Mouse (Mus musculus) cerebellum, postnatal 36 days (tissue): ENCODE data around the gene Gm49486.
"Not testable (repeated sequence)": the region's sequence is repeated elsewhere in the genome, so short reads cannot be mapped to it uniquely, and the experiment has no call there.

Source experiments
- DNase-seq, 2 experiments: peaks; one replicate each; pipeline ENCODE4 v3.0.0; 2021 to 2022; ENCODE audit warnings: mixed read lengths in 2 of 2

Gm49486 gene

GRCm38 (mm10) chr15:79229058-79229821 lies at the start of gene Gm49486, which contains the start of gene Pick1:
Gm49486 (plus strand) TSS chr15:79229391.
Pick1 (plus strand) TSS chr15:79229173.
- peak; percentile 92 to 95 for DNase-seq

DNA sequence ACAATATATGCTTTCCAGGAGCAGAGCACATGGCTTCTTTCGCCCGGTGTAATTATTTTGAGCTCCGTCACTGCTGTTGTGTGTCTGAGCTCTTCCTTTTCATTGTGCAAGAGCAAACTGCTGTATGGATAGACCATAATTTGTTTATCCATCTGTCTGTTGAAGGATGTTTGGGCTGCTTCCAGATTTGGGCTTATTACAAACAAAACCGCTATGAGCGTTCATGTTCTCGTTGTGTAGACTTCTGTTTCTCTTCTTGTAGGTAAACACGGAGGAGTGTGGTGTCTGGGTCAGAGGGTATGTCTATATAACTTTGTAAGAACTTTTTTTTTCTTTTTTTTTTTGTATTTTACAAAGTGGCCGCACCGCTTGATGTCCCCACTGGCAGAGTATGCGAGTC lies 44.0 kb upstream of the Gm49486 start:
- DNase-seq, result no peak

GRCm38 (mm10) chr15:79187819-79188218 lies 41.4 kb upstream of the Gm49486 start:
- no peak for DNase-seq

- DNase-seq, result no peak
Observed at GRCm38 (mm10) chr15:79191426-79191825, 37.8 kb upstream of the Gm49486 start.

DNA sequence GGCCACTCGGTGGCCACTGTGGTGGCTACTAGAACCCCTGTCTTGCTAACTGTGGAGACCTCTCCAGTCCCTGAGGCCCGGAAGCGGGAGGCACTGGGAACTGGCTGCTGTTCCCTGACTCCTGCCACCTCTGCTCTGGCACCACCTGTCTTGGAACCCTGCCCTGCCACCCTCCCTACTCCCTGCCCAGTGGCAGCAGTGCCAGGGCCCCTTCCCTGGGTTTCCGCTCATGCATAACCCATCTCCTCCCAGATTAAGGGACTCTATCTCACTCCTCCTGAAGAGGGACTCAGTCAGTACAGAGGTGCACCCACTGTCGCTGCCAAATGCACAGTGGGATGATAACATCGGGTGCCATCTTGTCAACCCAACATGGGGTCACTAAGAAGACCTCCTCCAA lies 36.7 kb upstream of the Gm49486 start:
- DNase-seq, result no peak

GRCm38 (mm10) chr15:79192885-79193845 lies 36.0 kb upstream of the Gm49486 start:
- DNase-seq, result no peak

GRCm38 (mm10) chr15:79194048-79194447 lies 35.1 kb upstream of the Gm49486 start:
- no peak for DNase-seq

GRCm38 (mm10) chr15:79194946-79195345 lies 34.2 kb upstream of the Gm49486 start:
- DNase-seq, result no peak

GRCm38 (mm10) chr15:79195492-79195891 lies 33.7 kb upstream of the Gm49486 start:
- DNase-seq, result no peak

GRCm38 (mm10) chr15:79199390-79199976 lies 29.7 kb upstream of the Gm49486 start:
- DNase-seq, result no peak

- DNase-seq, result no peak
Observed at GRCm38 (mm10) chr15:79201491-79202150, 27.6 kb upstream of the Gm49486 start.

- DNase-seq, result no peak
Observed at GRCm38 (mm10) chr15:79202575-79202974, 26.6 kb upstream of the Gm49486 start.

GRCm38 (mm10) chr15:79208211-79208610 lies 21.0 kb upstream of the Gm49486 start:
- no peak for DNase-seq

DNA sequence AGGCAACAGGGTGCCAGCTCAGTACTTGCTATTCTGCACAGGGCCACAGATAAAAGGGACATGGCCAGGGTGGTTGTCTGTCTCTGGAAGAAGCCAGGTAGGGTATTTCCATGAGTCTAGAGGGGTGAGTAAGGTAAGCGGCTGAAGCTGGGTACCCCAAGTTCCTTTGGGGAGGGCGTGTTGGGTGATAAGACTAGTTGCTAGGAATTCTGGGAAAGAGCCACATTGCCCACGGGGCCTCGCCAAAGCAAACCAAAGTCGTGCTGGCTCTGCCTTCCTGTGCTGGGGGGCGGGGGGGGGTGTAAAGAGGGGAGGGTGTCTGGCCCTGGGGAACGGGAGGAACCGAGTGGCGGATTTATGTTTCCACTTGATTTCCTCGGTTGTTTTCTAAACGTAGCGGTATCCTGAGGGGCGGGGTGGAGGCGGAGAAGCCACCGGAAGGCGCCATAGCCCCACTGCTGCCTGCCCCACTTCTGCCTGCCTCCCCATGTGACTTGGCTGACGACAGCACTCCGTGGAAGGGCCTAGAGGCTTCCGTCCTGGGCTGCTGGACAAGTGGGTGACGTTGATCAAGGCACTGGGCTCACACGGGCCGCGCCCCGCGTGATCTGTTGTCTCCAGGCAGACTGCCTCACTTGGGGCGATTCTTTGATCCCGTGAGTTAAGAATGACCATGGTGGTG lies 20.3 kb upstream of the Gm49486 start:
- DNase-seq, result no peak

DNA sequence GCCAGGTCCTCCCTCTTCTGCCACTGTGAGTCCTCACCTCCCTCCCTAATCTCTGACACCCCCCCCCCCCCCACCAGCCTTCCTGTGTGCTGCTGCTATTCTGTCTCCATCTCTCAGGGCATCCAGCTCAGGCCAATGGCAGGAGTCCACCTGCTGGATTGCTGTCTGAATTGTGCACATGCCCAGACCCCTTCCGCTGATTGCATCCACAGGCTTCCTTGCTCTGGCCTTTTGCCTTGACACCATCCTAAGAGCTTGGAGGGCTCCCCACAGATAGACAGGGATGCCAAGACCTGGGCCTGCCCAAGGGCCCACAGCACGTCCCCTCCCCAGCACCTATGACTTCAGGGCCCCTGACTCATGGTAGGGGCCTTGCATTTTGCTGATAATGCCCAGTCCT lies 18.8 kb upstream of the Gm49486 start:
- no peak for DNase-seq

DNA sequence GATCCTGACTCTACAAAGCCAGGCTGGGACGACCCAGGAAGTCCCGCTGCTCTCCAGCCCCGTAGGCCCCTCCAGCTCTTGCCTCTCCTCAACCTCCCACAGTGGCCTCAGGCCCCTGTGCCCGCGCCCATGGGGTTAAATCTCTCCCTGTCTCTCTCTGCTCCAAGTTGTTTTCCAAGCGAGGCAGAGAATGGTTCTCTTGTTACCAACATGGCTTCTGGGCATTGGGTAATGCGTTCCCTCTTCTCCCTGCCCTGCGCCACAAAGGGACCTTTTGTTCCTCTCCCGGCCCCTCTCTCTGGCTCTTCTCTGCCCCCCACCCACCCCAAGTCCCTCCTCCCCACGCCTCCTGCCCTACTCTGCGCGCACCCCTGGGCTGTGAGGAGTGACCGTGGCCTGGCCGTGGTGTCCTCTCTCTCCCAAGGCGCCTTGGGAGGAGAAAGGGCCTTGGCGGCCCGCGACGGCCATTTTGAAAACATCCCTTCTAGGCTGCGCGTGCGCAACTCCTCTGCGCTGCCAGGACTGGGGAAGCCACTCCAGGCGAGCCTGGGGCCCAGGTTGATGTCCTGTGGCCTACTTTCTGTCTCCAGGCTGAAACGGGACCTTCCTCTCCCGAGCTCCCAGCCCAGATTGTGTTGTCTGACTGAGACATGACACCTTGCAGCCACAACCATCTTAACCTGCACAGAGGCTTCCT lies 16.3 kb upstream of the Gm49486 start:
- no peak for DNase-seq

DNA sequence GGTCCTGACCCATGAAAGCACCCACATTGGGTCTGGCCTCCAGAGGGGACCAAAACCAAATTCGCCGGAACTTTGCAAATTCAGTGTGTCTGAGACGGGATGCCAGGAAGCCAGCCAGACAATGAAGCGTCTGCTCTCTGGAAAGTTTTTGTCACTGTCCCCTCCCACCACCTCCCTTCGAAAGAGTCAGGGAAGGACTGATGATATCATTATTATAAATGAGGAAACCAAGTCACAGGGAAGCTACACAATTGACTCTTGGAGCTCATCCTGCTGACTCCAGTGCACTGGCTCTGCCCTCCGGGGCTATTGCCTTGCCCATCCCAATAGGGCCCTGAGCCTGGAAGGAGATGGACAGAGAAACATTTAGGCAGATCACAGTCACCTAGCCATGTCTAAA lies 15.6 kb upstream of the Gm49486 start:
- DNase-seq, result no peak

DNA sequence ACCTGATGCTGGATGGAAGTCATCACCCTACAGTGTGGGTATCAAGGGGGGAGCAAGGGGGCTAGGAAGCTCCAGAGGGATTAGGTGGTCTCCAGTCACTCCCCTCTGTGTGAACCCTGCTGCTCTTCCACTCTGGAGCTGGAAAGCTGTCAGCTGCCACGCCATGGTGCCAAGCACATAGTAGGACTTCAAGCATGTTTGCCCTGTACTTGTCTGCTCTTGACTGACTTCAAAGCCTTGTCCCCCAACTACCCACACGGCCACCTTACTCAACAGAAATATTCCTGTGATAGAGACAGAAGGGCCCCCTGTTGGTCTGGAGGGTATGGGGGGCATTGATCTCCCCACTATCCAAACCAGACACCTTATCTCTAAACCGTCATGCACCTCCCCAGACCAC lies 13.0 kb upstream of the Gm49486 start:
- DNase-seq, result no peak

- no peak for DNase-seq
Observed at GRCm38 (mm10) chr15:79219572-79219971, 9.6 kb upstream of the Gm49486 start.

DNA sequence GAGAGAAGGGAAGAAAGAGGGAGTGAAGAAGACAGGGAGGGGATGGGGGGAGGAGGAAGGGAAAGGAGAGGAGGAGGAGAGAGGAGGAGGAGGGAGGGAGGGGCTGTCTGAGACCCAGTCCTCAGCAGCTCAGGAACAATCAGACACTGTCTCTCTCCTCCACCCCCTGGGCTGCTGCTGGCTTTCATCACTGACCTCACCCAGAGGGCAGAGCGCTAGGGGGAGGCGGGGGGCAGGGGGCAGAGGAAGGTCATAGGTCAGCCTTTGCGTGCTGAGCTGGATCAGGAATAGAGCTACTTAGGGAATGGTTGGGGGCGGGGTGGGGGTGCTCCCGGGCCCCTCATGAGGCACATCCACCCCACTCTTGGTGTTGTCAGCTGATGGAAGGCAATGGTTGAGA lies 5.5 kb upstream of the Gm49486 start:
- no peak for DNase-seq

DNA sequence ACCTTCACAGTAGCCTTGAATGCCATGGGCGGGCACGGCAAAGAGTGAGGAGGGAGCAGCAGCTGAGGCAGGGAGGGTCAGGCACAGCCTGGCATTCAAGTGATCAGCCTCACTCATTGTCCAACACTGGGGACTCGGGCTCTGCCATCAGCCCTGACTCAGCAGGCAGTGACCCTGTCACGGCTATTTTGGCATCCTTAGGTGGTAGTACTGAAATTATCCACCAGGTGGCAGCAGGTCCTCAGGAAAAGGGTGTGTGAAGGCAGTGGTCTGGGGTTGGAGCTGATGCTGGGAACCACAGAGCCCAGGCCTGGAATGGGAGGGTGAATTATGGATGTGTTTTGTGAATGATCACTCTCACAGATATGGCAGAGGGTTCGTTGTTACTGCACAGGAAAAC lies 4.5 kb upstream of the Gm49486 start:
- DNase-seq, result peak; percentile 84 to 91

- not testable (repeated sequence) for DNase-seq
Observed at GRCm38 (mm10) chr15:79225780-79226179, 3.4 kb upstream of the Gm49486 start.
